Mouse (Mus musculus): ENCODE measurements around the gene Cx3cr1. TPM values are rescaled to one million over a fixed set of nuclear protein-coding genes. Genes with fewer than 3 reads are reported as not detected.

Cx3cr1 gene
- total RNA-seq (2023) = 0.67 TPM

DNA sequence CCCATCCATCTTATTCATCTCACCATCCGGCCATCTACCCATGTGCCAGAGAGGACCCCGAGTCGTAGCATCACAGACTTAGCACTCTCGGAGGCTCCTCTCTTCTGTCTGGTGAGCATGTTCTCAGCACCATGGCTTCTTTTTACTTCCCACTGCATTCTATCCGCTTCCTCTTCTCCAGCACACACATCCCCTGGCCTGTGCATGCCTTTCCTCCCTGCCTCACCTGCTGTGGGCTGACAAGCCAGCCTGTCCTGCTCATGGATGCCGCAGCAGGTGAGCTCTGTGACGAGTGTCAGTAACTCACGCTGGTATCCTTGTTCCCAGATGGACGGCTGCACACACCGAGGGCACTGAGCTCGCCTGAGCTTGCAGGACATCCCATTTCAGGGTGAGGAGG is at the start of gene Cx3cr1:
Gene Cx3cr1, minus strand, starts transcription at position 101 of the 400 bp plus-strand sequence.

DNA sequence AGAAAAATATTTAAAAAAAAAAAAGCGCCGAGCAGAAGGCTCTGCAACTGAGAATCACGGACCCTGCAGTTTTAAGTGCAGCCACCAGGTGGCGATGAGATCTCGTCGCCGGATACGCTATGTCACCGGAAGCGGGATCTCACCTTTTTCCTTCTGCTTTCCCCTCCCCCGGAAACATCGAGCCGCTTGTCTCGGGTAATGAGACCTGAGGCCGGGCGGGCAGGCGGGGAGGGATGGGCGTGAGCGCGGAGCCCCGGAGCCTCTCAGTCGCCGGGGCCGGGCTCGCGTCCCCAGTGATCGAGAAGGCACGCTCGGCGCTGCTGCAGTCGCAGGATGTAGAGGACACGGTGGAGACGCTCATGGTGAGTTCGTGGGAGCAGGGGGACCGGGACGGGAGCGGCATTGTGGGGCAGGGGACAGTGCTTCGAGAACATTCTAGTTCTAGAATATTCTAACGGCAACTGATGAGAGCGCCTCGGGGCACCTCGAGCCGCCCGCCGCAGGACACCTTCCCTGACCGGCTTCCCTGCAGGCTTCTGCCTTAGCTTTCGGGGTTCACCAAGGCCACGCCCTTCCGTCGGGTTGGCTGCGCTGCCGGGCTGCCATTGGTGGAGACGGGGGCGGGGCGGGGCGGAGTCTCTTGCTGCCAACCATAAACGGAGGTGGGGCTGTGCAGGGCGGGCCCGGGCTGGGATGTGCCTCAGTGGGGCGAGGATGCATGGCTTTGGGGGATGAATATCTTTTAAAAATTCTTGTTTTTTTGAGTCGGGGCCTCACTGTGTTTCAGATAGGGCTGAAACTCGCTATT is 40.7 kb upstream of the Cx3cr1 start, which contains the start of gene Slc25a38:
Gene Slc25a38, plus strand, starts transcription at position 164 of the 808 bp plus-strand sequence.

DNA sequence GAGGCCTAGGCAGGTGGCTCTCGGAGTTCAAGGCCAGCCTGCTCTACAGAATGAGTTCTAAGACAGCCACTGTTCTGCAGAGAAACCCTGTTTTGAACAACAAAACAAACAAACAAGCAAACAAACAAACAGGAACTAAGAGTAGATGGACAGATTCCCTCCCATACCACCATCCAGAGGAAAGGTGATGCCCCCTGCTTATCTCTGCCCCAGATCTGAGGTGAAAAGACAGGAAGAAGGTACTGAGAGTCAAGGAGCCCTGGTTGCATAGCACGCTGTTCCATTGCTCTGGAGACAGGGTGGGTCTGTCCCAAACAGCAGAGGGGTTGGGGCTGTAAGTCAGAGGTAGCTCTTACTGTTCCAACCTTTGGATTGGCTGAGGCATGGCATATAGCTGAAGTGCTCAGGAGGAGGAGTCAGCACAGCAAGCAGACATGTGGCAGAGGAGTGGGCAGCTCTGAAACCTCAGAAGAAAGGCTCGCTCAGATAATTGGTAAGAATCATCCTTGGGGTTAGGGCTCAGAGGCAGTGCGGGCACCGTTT is 22.1 kb upstream of the Cx3cr1 start, which contains the start of gene Ccr8:
Gene Ccr8, plus strand, starts transcription at position 419 of the 543 bp plus-strand sequence.

DNA sequence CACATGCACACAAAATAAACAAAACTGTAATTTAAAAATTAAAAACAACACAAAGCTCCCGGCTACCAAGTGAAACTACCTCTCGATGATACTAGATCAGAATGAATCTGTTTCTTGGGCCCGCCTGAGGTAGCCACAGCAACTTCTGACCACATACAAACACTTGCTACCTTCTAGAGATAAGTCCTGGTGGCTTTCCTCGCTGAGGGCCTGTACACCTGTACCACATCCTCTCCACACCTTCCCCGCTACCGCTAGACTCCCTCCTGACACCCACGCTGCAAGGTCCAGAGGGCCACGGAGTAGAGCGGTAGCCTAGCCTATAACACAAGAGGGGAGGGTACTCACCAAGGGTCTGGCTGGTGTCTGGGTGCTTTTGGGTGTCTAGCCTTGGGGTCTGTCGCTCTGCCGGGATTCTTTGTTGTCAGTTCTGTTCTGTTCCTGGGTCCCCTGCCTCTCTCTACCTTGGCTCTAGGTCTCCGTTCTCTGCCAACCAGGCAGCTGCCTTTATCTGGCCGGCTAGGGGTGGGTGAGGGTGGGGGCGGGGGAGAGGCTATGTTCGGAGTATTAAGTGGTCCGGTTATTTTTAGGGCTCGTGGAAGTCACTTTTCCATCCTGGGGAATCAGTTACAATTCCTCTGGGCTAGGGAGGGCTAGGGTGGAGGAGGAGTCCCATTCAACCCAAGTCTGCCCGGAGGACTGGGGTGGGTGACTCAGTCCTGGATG is 46.4 kb downstream of the Cx3cr1 start, which contains the start of gene Xirp1:
Gene Xirp1, minus strand, starts transcription at position 513 of the 726 bp plus-strand sequence.

DNA sequence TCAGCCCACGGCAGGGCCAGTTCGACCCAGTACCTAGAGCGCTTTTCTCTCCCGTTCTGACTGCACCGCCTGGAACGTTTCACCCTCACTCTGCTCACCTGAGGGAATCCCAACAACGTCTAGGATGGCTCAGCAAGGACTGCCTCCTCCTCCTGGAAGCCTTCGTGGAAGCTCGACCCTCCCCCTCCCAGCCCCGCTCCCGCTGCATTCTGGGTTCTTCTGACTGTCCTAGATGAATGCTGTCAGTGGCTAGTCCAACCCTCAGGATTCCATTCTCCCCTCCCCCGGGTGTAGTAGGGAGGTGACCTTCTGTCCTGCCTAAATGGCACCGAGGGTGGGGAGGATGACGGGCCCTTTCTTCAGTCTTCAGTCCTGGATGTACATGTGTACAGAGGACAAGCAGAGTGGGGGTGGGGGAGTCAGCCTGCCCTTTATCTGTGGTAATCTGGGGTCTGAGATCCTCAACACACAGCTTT is 85.1 kb downstream of the Cx3cr1 start, which contains the start of gene Csrnp1:
Gene Csrnp1, minus strand, starts transcription at position 123 of the 476 bp plus-strand sequence.

DNA sequence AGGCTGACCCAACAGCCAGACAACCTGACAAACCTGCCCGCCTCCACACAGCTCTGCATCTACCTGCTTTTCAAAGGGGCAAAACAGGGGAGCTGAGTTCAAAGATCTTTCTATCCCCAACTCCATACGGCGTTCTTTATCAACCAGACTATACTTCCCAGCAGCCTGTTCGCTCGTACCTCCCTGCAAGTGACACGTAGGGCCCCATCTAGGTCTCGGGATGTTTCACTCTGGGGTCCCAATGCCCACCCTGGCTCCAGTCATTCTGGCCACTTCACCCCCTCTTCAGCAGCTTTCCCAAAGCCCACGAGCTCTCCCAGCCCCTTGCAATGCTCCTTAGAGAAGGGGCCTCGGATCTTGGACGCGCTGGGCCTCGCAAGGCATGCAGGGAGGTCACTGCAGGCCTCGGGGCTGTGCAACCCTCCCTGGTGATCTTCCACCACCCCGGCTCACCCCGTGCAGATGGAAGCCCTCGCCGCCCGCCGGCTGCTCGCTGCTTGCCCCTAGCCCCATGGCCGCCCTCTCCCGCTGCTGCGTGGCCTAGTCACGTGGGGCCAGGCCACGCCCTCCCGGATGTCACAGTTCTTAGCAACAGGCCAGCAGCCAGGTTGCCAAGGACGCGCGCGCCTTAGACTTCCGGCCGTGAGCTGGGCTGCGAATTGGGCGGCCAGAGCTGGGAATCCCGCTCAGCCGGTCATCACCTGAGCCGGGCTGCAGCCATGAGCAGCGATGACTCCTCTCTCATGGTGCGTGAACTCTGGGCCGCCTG is 132.5 kb downstream of the Cx3cr1 start, which contains the start of the genes Gorasp1 and Ttc21a:
Gene Gorasp1, minus strand, starts transcription at position 561 of the 769 bp plus-strand sequence.
Gene Ttc21a, plus strand, starts transcription at position 602 of the 769 bp plus-strand sequence.

DNA sequence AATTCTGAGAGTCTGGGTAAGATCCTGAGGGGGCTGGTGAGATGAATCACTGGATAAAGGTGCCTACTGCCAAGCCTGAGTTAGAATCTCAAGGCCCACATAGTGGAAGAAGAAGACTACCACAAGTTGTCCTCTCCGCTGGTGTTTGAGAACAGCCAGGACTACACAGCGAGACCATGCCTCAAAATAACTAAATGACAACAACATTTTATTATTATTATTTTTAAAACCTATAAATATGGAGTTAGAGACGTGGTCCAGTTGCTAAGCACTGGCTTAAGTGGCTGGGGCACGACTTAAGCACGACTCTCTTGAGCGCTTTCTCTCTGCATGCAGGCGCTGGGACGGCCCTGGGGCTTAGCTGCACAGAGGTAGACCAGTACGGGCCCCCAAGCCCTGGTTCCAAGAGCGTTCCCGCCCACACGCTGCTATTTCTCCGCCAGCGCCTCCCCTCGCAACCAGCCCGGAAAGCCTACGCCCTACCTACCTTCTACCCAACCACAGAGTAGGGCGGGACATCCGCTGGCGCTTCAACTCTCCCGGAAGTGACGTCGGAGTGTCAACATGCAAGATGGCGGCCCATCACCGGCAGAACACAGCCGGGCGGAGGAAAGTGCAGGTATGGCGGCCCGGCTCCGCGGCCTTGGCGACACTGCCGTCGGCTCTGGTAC is 175.2 kb downstream of the Cx3cr1 start, which contains the start of gene Wdr48:
Gene Wdr48, plus strand, starts transcription at position 540 of the 671 bp plus-strand sequence.

Other genes with a start within 250 kb of the Cx3cr1 start
- gene Scn11a, start 244.4 kb downstream of the Cx3cr1 start, total RNA-seq (2023) = not detected
- gene Wdr48, start 175.0 kb downstream of the Cx3cr1 start, total RNA-seq (2023) = 68.6 TPM
- gene Gorasp1, start 132.3 kb downstream of the Cx3cr1 start, total RNA-seq (2023) = 2.7 TPM
- not detected for gene Ttc21a, start 132.3 kb downstream of the Cx3cr1 start, total RNA-seq (2023)
- 271 TPM for gene Csrnp1, start 85.2 kb downstream of the Cx3cr1 start, total RNA-seq (2023)
- gene Xirp1, start 46.3 kb downstream of the Cx3cr1 start, total RNA-seq (2023) = not detected
- 8.9 TPM for gene Ccr8, start 22.2 kb upstream of the Cx3cr1 start, total RNA-seq (2023)
- gene Slc25a38, start 40.5 kb upstream of the Cx3cr1 start, total RNA-seq (2023) = 45.4 TPM
- gene Rpsa, start 57.8 kb upstream of the Cx3cr1 start, total RNA-seq (2023) = 2,919 TPM
- not detected for gene Mobp, start 79.8 kb upstream of the Cx3cr1 start, total RNA-seq (2023)
- gene Myrip, start 231.6 kb upstream of the Cx3cr1 start, total RNA-seq (2023) = not detected